Mouse (Mus musculus) cerebellum, adult 2 months (tissue): ENCODE results near the gene Gm39115.
"Not testable (repeated sequence)": the region's sequence is repeated elsewhere in the genome, so short reads cannot be mapped to it uniquely, and the experiment has no call there.

Experiments
- CTCF ChIP-seq: fragments of 200-500 bp; IDR thresholded peaks from 2 replicates; pipeline ENCODE4 v1.5.1; 2011; ENCODE audit warnings: low read depth, mild to moderate bottlenecking, control low read depth, low read length, moderate library complexity, borderline replicate concordance; ENCODE audit not compliant: insufficient read depth
- POLR2A ChIP-seq: fragments of 200-500 bp; IDR thresholded peaks from 2 replicates; pipeline ENCODE4 v1.6.1; 2011; ENCODE audit warnings: low read length, control low read depth, borderline replicate concordance; ENCODE audit not compliant: insufficient read depth

DNA sequence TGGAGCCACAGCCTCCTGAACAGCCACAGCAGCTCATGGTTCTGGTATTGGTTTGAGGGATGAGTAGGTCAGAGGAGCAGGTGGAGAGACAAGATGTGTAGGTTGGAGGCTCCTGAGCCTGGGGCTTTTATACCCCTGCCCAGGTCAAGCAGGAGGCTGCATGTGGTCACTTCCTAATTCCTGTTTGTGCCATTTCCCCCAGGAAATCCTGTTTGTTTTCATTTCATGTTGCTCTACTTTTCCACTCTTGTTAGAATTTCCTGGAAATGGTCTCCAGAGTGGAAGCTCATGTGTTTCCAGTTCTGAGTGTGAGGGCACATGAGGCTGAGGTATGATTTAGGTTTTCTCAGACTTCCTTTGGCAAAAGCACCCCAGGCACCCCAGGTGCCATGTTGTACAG lies 40.1 kb upstream of the Gm39115 start, which contains the start of gene Krtap5-2:
- TF ChIP-seq CTCF, POLR2A: not testable (repeated sequence)
